Mouse (Mus musculus): Measurements from ENCODE around the gene Fbxw8. TPM values are rescaled to one million over a fixed set of nuclear protein-coding genes. Genes with fewer than 3 reads are reported as not detected.

Gene Fbxw8
- polyA plus RNA-seq, 1 experiment = 20.9 TPM

DNA sequence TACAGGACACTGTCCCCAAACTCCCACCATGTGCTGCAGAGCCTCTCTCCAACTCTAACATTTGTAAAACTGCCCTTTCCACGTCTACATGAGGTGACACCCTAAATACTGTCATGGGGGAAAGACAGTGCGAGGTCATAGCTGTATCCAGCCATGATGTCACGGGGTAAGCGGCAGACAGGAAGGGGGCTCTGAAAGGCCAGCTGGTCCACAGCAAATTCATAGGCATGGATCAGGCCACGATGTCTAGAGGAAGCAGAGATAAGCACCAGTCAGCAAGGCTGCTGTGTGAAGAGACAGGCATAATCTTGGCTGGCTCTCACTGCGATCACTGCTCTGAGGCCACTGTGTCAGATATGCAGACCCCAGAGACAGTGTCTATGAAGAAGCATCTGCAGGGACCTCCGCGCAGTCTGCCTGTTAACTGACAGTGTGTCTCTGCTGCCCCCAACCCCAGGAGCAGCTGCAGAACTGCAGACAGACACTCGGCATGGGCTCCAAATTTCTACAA is 87.2 kb downstream of the Fbxw8 start:
- WGBS = 93% methylated on average over 9 of the region's 9 CpGs
- Histone ChIP-seq H3K4me1 (replicated peaks; ENCODE audit: control insufficient read depth, insufficient read depth, low read length) (no peaks in the 10 kb centered on the region), H3K36me3 (ENCODE audit: control insufficient read depth, insufficient read depth, low read length) (no peaks in the 10 kb centered on the region), H3K27me3 (ENCODE audit: control insufficient read depth, insufficient read depth, low read length) (no peaks in the 10 kb centered on the region), H3K27ac (ENCODE audit: control insufficient read depth, insufficient read depth, low read length) (no peak overlapping the region), H3K4me3 (ENCODE audit: control insufficient read depth, insufficient read depth, low read length) (no peak overlapping the region)
- no peak for TF ChIP-seq CTCF (IDR thresholded peaks at IDR 0.05; ENCODE audit: borderline replicate concordance, control insufficient read depth, extremely low read depth, insufficient read depth, low read length, poor library complexity)
- TF ChIP-seq POLR2A (IDR thresholded peaks at IDR 0.05; ENCODE audit: control insufficient read depth, extremely low read depth, insufficient read depth, low read length, poor library complexity) = no peak
- DNase-seq = no peak

GRCm38 (mm10) chr5:118067572-118067971 is 87.7 kb downstream of the Fbxw8 start:
- TF ChIP-seq CTCF (IDR thresholded peaks at IDR 0.05; ENCODE audit: borderline replicate concordance, control insufficient read depth, extremely low read depth, insufficient read depth, low read length, poor library complexity) = no peak
- no peak for TF ChIP-seq POLR2A (IDR thresholded peaks at IDR 0.05; ENCODE audit: control insufficient read depth, extremely low read depth, insufficient read depth, low read length, poor library complexity)
- Histone ChIP-seq H3K36me3 (ENCODE audit: control insufficient read depth, insufficient read depth, low read length) (no peaks in the 10 kb centered on the region), H3K4me3 (ENCODE audit: control insufficient read depth, insufficient read depth, low read length) (no peak overlapping the region), H3K4me1 (replicated peaks; ENCODE audit: control insufficient read depth, insufficient read depth, low read length) (no peaks in the 10 kb centered on the region), H3K27me3 (ENCODE audit: control insufficient read depth, insufficient read depth, low read length) (no peaks in the 10 kb centered on the region), H3K27ac (ENCODE audit: control insufficient read depth, insufficient read depth, low read length) (no peak overlapping the region)
- WGBS = 92% methylated on average over 4 of the region's 4 CpGs
- DNase-seq = no peak

GRCm38 (mm10) chr5:118066828-118067227 is 88.4 kb downstream of the Fbxw8 start:
- DNase-seq = peak; percentile 82
- TF ChIP-seq POLR2A (IDR thresholded peaks at IDR 0.05; ENCODE audit: control insufficient read depth, extremely low read depth, insufficient read depth, low read length, poor library complexity) = no peak
- peak; percentile 87 for TF ChIP-seq CTCF (IDR thresholded peaks at IDR 0.05; ENCODE audit: borderline replicate concordance, control insufficient read depth, extremely low read depth, insufficient read depth, low read length, poor library complexity)
- Histone ChIP-seq H3K27me3 (ENCODE audit: control insufficient read depth, insufficient read depth, low read length) (no peaks in the 10 kb centered on the region), H3K4me3 (ENCODE audit: control insufficient read depth, insufficient read depth, low read length) (no peak overlapping the region), H3K27ac (ENCODE audit: control insufficient read depth, insufficient read depth, low read length) (no peak overlapping the region), H3K4me1 (replicated peaks; ENCODE audit: control insufficient read depth, insufficient read depth, low read length) (no peaks in the 10 kb centered on the region), H3K36me3 (ENCODE audit: control insufficient read depth, insufficient read depth, low read length) (no peaks in the 10 kb centered on the region)
- WGBS = 61% methylated on average over 5 of the region's 5 CpGs

GRCm38 (mm10) chr5:118065516-118066255 is 89.6 kb downstream of the Fbxw8 start:
- Histone ChIP-seq H3K4me1 (replicated peaks; ENCODE audit: control insufficient read depth, insufficient read depth, low read length) (no peaks in the 10 kb centered on the region), H3K27ac (ENCODE audit: control insufficient read depth, insufficient read depth, low read length) (no peak overlapping the region), H3K4me3 (ENCODE audit: control insufficient read depth, insufficient read depth, low read length) (no peak overlapping the region), H3K27me3 (ENCODE audit: control insufficient read depth, insufficient read depth, low read length) (no peaks in the 10 kb centered on the region), H3K36me3 (ENCODE audit: control insufficient read depth, insufficient read depth, low read length) (no peaks in the 10 kb centered on the region)
- TF ChIP-seq CTCF (IDR thresholded peaks at IDR 0.05; ENCODE audit: borderline replicate concordance, control insufficient read depth, extremely low read depth, insufficient read depth, low read length, poor library complexity) (no peak), POLR2A (IDR thresholded peaks at IDR 0.05; ENCODE audit: control insufficient read depth, extremely low read depth, insufficient read depth, low read length, poor library complexity) (no peak)
- WGBS = 95% methylated on average over 19 of the region's 19 CpGs
- DNase-seq = no peak

GRCm38 (mm10) chr5:118064284-118064901 is 90.9 kb downstream of the Fbxw8 start:
- TF ChIP-seq POLR2A (IDR thresholded peaks at IDR 0.05; ENCODE audit: control insufficient read depth, extremely low read depth, insufficient read depth, low read length, poor library complexity) (no peak), CTCF (IDR thresholded peaks at IDR 0.05; ENCODE audit: borderline replicate concordance, control insufficient read depth, extremely low read depth, insufficient read depth, low read length, poor library complexity) (no peak)
- Histone ChIP-seq H3K36me3 (ENCODE audit: control insufficient read depth, insufficient read depth, low read length) (no peaks in the 10 kb centered on the region), H3K4me1 (replicated peaks; ENCODE audit: control insufficient read depth, insufficient read depth, low read length) (no peaks in the 10 kb centered on the region), H3K4me3 (ENCODE audit: control insufficient read depth, insufficient read depth, low read length) (no peak overlapping the region), H3K27me3 (ENCODE audit: control insufficient read depth, insufficient read depth, low read length) (no peaks in the 10 kb centered on the region), H3K27ac (ENCODE audit: control insufficient read depth, insufficient read depth, low read length) (no peak overlapping the region)
- 95% methylated on average over 10 of the region's 10 CpGs for WGBS
- no peak for DNase-seq

DNA sequence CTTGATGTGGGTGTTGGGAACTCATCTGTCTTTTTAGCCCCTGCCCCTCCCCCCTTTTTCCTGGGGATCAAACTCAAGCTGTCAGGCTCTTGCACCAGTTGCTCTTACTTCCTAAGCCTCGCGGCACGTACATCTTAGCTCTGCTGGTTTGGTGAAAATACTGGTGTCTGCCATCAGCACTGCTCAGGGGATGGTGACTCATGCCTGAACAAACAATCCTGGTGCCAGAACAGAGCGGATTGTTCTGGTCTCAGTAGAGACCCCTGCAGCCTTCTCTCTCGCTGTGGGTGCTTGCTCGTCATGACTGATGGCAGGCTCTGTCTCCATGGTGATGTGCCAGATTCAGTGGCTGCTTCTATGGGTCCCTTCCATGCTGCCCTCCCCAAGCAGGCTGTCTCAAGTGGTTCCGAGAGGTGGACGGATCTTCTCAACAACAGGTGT is 92.1 kb downstream of the Fbxw8 start:
- Histone ChIP-seq H3K36me3 (ENCODE audit: control insufficient read depth, insufficient read depth, low read length) (no peaks in the 10 kb centered on the region), H3K4me1 (replicated peaks; ENCODE audit: control insufficient read depth, insufficient read depth, low read length) (no peaks in the 10 kb centered on the region), H3K27me3 (ENCODE audit: control insufficient read depth, insufficient read depth, low read length) (no peaks in the 10 kb centered on the region), H3K27ac (ENCODE audit: control insufficient read depth, insufficient read depth, low read length) (no peak overlapping the region), H3K4me3 (ENCODE audit: control insufficient read depth, insufficient read depth, low read length) (no peak overlapping the region)
- 93% methylated on average over 8 of the region's 8 CpGs for WGBS
- TF ChIP-seq POLR2A (IDR thresholded peaks at IDR 0.05; ENCODE audit: control insufficient read depth, extremely low read depth, insufficient read depth, low read length, poor library complexity) (no peak), CTCF (IDR thresholded peaks at IDR 0.05; ENCODE audit: borderline replicate concordance, control insufficient read depth, extremely low read depth, insufficient read depth, low read length, poor library complexity) (no peak)
- DNase-seq = no peak
